Mouse (Mus musculus) ovary, adult 18-20 months (tissue): Measurements from ENCODE around the gene Actl6b.
A peak's percentile ranks its signal among the peaks of the same experiment; 100 is the strongest.

ENCODE experiments used
- DNase-seq: peaks from one replicate; pipeline ENCODE4 v3.0.0; 2022; ENCODE audit warnings: low spot score, mixed read lengths

Gene Actl6b

DNA sequence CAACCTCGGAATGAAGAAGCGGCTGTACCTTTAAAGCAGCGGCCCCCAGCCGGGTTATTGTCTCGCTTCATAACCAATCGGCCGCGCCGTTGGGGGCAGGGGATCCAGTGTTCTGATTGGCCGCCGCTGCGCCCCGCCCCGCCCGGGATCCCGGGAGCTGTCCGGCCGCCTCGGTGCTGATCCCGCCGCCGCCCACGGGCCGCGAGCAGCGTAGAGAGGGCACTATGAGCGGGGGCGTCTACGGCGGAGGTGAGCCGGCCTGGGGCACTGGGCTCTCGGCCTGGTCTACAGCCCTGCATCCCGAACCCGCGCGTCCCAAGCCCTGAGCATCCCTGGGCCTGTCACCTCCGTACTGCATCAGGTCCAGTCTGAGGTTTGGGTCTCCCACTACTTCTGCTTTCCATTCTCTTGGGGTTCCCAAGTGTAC lies at the start of gene Actl6b:
Actl6b (plus strand) TSS at position 107 of the 427 bp plus-strand sequence.
- DNase-seq, result peak; percentile 40

DNA sequence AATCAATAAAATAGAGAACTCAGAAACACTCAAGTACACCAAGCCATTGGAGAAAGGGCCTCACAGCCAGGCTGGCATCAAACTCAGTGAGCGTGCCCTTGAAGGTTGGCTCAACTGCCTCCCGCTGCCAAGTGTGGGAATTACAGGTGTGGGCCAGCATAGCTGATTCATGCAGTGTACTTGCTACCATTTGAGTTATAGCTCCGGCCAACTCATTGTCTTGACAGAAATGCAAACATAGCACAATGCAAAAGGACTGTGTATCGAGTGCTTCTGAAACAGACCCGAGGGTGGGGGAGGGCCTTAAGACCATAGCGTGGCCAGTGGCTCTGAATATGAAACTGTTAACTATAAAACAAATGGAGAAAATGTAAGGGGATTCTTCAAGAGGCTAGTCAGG lies 49.3 kb upstream of the Actl6b start:
- DNase-seq, result no peak

DNA sequence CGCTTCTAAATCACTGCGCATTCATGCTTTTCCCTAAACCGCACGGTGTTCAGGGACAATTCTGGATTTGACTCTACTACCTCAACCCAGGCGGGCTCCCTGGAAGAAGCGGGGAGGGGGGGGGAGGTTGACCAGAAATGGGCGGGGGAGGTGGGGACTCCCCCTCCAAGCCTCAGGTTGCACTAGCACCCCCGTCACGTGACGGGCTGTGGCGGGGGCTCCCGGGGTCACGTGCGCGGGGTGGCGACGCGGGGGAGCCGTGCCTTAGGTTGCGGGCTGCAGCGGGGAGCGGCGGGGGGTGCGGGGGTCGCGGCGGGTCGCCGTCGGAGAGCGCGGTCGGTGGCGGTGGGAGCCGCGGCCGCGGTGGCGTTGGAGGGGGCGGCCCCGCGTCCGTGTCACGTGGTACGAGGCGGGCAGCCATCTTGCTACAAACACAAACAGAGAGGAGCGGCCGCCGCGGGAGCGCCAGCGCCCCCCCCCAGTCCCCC lies 43.3 kb upstream of the Actl6b start:
- peak; percentile 54 for DNase-seq

DNA sequence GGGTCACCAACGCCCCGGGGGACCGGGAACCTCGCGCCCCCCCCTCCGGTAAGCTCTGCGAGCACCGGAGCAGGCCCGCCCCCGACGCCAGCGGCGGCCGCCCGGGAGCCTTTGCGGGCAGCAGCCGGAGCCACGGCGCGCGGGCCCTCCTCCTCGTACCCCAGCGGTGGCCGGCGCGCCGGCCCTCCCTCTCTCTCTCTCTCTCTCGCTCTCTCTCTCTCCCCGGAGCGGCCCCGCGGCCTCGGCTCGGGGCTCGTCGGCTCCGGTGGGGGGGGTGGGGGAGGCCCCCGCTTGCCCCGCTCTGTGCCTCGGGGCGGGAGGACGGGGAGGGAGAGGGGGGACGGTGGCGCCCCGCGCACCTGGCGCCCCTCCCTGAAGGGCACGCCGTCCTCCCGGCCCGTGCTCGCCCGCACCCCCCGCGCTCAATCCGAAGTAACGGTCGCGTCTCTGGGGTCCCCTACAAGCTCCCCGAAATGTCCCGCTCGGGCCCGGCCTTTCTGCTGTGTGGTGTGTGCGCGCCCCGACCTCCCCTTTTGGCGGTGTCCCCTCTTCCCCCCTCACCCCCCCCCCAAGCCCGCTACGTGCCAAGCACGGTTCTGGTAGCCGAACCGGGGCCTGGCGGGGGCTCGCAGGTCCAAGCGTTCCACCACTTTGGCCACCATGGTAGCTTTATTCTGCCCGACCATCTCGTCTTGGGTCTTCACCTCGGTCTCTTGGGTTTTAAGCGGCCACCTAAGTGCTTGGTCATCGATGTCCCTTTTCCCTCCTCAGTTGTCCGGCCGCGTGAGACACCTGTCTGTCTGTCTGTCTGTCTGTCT lies 42.5 kb upstream of the Actl6b start:
- no peak for DNase-seq

DNA sequence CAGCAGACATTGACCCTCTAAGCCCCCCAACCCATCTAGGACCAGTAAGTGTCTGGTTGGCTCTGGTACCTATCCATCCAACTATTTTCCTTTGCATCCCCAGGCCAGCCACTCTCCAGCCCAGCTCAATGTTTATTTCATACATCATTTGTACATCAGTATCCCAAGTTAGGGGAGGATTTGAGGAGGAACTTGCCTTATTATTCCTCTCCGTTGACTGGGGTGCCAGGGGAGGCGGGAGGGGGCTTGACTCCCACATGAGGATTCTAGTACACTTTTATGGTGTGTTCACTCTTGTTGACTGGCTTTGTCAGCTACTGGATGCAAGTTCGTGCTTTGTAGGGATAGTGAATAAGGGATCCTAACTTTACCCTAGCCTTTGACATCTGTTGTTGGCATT lies 41.6 kb upstream of the Actl6b start:
- no peak for DNase-seq

DNA sequence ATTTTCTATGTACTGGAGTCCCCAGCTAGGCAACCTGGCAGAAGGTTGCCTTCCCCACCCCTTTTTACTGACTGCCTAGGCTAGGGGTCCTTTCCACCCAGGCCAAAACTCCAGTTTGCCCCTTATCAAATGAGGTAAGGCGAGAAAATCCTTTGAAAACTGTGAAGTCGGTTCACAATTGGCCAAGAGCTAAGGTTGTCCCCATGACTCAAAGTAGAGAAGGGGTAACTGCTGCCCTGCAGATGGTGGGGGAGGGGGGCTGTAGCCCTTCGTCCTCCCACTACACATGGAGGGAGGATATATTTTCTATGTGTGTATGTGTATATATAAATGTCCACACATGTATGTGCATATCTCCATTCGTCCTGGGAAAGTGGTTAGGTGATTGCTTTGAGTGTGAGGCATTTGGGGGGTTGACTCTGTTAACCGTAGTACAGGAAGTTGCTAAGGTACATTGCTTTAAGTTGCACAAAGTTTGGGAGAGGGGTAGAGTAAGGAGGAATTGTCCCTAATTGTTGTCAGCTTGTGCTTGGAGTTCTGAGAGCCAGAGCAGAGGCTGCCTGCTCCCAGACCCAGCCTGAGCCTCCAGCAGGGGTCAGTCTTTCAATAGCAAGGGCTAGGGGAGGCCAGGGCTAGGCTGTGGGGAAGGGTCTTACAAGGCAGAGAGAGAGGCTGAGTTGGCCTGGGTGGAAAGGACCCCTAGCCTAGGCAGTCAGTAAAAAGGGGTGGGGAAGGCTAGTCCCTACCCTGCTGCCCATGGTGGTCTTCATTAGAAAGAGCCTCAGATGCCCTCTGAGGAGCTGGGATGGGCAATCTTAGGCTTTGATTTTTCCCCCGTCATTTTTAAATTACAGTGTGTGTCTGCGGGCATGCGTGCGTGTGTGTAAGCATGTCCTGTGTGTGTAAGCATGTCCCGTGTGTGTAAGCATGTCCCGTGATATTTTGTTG lies 40.2 kb upstream of the Actl6b start:
- DNase-seq, result no peak

DNA sequence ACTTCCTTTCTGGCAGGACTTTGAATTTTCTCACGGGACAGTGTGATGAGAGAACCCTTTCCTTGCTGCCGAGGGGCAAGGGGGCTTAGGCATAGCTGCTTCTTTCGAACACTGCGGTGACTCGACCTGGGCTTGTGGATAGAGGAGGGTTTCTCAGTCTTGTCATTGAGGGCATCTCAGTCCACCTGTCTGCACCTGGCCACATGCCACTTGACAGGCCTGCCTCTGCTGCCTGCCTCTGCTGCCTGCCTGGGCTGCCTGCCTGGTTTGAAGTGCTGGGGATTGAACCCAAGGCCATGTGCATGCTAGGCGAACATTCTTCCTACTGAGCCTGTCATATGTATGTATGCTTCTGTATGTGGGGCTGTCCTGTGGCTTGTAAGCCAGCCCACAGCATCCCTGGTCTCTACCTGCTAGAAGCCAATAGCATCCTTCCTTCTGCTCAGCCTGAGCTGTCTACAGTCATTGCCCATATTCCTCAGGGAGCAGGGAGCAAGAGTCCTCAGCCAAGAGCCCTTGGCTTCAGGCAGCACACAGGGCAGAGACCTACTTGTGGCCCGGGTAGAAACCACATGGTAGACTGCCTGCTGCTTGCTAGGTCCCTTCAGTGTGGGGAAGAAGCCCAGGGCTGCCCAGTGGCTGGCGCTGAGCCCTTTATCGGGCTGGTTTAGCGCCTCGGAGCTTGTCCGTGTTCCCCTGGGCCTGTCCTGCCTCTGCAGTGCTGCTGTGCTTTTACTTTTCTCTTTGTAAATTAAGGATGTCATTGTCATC lies 39.2 kb upstream of the Actl6b start:
- no peak for DNase-seq

DNA sequence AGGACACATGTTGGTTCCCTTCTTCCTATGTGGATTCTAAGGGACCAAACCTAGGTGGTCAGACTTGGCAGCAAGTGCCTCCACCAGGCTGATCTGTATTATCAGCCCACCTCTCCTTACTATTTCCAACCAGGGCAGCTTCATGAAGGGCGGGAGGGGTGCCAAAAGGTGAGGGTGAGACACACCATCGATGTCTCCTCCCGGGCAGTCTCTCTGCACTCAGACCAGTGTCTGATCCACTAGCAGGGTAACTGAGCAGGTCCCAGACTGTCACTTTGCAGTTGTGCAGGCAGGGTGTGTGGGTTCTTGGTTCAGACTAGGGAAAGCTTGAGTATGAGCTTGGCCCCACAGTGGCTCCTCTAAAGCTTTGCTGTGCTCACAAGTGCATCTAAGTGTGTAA lies 38.5 kb upstream of the Actl6b start:
- no peak for DNase-seq

DNA sequence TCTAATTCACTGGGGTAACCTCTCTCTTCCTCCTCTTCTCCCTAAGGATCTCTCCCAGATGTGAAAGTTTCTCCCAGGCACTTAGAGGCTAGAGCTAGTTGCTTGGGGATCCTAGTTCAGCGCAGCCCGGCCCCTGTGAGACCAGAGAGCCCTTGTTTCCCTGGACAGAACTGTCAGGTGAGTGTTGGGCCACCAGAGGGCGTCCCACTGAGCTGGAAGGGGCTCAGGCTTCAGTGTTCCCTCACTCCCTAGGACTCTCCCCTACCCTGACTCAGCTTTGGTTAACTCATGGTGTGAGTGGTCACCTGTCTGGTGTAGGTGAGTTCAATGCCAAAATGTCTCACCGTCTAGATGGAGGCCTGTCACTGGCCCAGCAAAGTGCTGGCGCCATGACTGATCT lies 34.9 kb upstream of the Actl6b start, which contains the start of gene Gigyf1:
Gigyf1 (plus strand) TSS at position 113 of the 400 bp plus-strand sequence.
- DNase-seq, result no peak

DNA sequence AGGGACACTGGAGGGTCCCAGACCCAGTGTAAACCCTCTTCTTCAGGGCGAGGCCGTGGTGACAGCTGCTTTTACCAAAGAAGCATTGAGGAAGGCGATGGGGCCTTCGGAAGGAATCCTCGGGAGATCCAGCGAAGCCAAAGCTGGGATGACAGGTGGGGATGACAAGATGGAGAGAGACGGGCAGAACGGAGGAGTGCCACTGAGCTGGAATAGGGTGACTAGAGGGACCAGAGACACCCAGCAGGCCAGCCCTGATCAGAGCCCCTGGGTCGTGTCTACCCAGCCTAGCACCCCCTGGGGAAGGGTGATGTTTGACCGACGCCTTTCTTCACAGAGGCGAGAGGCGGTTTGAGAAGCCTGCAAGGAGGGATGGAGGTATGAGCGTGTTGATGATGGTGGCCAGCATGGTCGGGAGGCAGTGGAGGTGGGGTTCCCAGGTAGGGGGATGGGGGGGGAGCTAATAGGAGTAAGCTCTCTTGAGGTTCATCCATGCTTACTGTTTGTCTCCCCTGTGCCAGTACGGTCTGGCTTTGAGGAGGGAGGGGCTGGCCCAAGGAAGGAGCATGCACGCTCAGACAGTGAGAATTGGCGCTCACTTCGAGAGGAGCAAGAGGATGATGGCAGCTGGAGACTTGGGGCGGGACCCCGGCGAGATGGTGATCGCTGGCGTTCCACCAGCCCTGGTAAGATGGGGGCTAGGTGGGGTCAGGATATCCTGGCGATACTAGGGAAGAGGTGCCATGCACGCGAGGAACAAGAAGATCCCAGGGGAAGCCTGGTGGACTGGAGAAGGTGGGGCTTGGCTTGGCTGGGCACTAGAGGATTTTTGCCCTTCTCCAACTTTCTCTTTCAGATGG lies 33.4 kb upstream of the Actl6b start:
- no peak for DNase-seq

DNA sequence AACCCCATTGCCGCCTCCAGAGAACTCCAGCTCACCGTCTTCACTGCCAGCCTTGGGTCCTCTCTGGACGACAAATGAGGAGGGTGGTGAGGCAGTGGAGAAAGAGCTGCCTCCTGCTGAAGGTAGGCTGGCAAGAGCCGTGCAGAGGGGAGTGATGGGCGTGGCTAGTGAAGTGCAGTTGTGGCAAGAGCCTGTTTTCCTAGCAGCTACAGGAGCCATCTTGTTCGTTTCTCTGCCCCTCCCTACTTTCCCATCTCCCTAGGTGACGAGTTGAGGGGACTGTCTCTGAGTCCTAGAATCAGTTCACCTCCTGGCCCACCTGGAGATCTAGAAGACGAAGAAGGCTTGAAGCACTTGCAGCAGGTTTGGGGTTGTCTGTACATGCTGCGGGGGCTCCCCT lies 31.5 kb upstream of the Actl6b start:
- no peak for DNase-seq

DNA sequence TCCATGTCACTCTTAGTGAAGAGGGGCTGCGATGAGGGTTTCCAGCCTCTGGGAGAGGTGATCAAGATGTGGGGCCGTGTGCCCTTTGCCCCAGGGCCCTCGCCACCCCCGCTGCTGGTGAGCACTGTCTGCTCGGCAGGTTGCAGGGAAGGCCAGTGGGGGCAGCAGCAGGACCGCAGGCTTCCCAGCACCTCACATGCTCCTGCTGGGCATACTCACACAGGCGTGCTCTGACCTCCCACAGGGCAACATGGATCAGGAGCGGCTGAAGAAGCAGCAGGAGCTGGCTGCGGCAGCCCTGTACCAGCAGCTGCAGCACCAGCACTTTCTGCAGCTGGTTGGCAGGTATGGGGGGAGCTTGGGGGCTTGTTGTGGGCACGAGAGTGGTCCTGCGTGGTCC lies 30.6 kb upstream of the Actl6b start:
- no peak for DNase-seq

DNA sequence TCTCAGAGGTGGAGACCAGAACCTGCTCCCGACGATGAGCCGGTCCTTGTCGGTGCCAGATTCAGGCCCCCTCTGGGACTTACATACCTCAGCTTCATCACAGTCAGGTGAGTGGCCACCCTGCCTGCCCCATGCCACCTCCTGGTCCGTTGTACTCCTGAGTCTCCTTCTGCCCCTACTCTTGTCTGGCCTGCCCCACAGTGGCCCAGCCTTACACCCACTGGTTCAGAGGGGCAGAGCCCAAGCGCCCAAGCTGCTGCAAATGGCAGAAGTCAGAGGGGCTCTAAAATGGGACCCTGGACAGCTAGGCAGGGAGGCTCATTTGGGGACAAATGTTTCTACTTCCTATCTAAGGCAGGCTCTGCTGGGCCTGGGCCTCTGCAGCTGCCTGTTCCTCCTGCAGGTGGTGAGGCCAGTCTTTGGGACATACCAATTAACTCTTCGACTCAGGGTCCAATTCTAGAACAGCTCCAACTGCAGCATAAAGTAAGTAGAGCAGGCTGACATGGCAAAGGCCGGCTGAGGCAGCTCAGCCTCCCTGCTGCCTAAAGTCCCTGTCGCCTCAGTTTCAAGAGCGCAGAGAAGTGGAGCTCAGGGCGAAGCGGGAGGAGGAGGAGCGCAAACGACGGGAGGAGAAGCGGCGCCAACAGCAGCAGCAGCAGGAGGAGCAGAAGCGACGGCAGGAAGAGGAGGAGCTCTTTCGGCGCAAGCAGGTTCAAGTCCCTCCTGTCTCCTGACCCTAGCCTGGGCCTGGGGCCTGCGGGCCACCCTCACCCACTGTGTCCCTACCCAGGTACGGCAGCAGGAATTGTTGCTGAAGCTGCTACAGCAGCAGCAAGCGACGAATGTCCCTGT lies 29.7 kb upstream of the Actl6b start:
- DNase-seq, result no peak

DNA sequence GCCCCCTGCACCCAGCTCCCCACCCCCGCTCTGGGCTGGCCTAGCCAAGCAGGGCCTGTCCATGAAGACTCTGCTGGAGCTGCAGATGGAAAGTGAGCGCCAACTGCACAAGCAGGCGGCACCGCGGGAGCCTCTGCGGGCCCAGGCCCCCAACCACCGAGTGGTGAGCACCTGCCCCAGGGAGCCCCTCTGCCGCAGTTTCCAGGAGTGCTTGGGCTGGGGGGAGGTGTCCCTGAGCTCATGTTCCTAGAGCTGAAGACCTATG lies 29.1 kb upstream of the Actl6b start:
- no peak for DNase-seq

DNA sequence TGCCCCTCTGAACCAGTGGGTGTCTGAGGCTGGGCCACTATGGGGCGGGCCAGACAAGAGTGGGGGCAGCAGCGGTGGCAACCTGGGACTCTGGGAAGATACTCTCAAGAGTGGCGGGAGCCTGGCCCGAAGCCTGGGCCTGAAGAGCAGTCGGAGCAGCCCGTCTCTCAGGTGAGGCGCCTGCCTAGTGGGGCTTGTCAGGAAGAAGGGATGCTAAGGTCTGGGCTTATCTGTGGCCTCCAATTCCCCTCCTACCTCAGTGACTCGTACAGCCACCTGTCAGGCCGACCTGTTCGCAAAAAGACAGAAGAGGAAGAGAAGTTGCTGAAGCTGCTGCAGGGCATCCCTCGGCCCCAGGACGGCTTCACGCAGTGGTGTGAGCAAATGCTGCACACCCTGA lies 28.6 kb upstream of the Actl6b start:
- DNase-seq, result no peak

DNA sequence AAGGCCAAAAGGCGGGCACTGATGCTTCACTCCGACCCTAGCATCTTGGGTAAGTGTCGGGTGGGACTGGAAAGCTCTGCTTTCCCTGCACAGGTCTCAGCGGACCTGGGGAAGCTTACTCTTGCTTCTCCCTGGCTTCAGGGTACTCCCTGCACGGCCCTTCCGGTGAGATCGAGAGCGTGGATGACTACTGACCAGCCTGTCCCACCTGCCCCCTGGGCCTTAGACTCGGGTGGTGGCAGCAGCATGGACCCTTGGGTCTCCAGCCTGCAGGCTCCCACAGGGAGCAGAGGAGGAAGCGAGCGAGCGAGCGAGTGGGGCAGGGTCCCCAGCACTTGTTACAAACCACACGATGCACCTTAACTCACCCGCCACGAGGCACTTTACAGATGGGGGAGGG lies 27.8 kb upstream of the Actl6b start:
- no peak for DNase-seq

DNA sequence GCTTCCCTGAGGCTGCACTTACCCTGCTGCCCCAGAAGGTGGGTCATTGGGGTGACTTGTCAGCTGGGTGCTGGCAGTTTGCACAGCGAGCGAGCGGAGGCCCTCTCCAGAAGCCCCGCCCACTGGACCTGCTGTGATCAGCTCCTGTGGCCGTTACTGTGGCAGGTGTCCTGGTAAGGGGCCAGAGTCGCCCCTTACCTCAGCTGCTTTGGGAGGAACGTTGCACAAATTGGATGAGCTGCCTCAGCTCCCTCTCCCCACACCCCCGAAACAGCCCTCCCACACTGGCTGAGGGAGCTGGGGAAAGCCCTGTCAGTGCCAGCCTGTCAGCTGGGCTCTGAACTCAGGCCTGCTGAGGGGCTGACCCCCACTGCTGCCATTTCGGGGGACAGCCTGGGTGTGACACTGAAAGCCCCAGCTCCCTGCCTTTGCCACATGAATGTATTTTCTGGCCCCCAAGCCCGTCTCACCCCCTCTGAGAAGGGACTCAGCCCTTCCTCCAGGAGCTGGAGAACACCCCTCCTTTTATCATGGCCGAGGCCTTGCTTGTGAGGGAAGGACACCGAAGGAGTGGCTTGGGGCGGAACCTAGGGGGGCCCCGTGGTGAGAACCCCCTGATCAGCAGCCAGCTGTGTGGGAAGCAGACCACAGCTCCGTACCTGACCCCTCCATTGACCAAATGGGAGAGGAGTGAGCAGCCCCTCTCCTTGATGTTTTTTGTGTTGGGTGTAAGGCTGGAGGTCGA lies 27.0 kb upstream of the Actl6b start:
- DNase-seq, result no peak

DNA sequence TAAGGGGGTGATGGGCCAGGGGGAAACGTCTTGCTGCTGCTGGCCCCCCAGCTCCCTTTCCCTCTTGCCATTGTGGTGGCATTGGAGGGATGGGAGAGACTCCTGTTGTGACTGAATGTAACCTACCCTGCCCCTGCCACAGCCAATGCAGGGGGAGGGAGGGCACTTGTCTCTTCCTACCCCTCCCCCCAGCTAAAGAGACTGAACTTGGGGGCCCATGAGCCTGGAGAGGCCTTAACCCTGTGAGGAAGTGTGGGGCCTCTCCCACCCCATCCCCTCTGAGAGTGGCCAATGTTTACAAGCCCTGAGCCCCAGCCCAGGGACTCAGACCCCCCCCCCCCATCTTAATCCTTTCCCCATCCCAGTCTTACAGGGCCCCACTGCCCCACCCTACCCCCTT lies 25.9 kb upstream of the Actl6b start:
- DNase-seq, result no peak

DNA sequence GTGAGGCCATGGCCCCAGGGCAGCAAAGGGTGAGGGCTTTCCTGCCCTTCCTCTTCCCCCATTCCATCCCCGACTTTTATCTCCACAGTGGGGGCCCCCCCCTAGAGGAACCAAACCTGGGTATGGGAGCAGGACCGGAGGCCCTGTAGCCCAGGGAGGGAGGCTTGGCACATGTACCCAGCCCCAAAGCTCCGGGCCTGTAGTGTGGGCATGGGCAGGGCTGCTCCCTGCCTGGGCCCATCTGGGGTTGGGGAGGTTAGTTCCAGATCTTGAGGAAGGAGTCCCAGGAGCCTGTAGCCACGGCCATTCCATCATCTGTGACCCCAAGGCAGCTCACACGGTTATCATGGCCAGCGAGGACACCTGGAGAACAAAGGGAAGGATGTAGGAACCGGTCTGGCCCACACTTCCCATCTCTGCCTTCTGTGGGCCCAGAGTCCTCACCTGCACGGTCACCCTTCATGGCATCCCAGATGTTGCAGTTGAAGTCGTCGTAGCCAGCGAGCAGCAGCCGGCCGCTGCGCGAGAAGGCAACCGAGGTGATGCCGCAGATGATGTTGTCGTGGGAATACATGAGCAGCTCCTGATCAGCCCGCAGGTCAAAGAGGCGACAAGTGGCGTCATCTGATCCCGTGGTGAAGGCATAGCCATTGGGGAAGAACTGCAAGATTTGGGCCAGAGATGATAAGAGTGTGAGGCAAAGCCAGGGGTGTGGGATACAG lies 24.9 kb upstream of the Actl6b start:
- DNase-seq, result no peak
